Mouse (Mus musculus): ENCODE data around the gene Pced1b. TPM values are rescaled to one million over a fixed set of nuclear protein-coding genes. Genes with fewer than 3 reads are reported as not detected.
"Not testable (repeated sequence)": the region's sequence is repeated elsewhere in the genome, so short reads cannot be mapped to it uniquely, and the experiment has no call there.

Pced1b gene
- total RNA-seq (2022) = 1 to 10 TPM; 2.5 to 4.8 (median 3.8) TPM

GRCm38 (mm10) chr15:97246911-97247790, at the start of gene Pced1b, which contains the start of gene Amigo2:
Gene Pced1b, plus strand, starts transcription at chr15:97247107.
Gene Amigo2, minus strand, starts transcription at chr15:97247287.
- no peak for DNase-seq (ENCODE audit: low spot score)

GRCm38 (mm10) chr15:97204889-97205288, 42.0 kb upstream of the Pced1b start:
- DNase-seq (ENCODE audit: low spot score) = no peak

DNA sequence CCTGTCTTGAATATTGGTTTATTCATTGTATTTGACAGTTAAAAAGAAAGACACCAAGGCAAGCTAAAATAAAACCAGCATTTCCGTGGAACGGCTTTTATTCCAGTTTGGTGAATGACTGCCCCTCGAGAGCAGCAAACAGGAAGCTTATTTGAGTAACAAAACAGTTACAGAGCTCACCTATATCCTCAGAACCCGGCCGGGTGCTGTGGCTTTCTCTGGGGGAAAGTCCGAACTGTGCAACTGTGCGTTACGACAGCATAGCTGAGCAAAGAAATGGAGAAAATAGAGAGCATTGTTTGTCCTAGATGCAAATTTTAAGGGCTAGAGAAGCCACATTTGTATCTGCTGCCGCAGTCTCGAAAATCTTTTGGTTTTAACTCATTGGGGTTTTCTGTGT, 41.1 kb upstream of the Pced1b start:
- DNase-seq (ENCODE audit: low spot score) = no peak

DNA sequence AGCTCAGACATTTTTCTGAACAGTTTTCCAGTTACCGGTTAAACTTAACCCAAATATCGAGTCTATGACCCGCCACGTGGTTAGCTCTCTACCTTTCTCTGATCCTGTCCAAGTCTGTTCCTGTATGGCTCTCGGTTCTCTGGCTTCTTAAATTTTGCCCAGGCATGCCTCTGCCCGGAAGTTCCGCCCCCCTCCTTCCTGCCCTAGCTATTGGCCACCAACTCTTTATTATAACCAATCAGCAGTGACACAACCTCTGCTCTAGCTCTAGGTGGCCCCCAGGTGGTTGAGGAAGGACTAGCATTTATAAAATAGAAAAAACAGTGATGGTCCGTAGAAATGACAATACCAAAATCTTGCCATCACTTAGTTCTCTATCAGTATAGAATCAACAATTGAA, 40.4 kb upstream of the Pced1b start:
- DNase-seq (ENCODE audit: low spot score) = no peak

- not testable (repeated sequence) for DNase-seq (ENCODE audit: low spot score)
Measured at GRCm38 (mm10) chr15:97209754-97210153, 37.2 kb upstream of the Pced1b start.

DNA sequence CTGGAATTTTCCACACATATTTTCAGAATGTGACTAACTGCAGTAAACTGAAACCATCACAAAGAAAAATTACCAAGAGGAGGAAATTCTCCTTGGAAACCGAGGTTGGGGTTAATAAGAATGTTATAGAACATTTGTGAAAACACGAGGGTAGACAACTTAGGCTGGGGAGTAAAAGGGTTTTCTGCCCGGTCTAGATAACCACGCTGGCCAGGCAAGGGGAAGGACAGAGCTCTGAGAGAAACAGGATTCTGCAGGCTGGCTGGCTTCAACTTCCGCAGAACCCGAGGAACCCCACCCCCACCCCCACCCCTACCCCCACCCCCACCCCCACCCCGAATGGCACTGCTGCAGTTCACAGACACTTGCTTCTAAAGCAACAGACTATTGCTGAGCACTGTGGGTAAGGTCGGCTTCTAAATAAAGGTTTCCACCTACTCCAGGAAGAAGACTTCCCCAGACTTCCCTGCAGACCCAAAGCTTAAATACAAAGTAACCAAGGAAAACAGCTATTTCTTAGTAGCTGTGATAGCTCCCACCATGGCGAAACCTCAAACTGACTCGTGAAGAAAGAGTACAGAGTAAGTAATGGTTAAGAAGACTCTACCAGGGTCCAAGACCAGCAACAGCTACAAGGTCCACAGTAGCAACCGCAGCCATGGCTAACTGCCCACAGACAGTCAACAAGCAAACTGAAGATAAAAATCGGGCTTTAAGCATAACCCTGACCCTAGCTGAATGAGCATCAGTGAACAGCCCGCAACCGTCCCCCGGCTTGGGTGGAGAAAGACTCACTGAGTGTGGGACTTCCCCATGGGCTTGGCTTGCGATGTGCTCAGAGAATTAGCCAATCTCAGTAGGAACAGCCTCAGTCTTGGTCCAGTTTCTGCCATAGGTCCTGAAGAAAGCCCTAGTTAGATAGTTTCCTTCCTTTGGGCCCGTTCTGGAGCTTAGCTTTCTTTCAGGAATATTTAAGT, 34.1 kb upstream of the Pced1b start:
- DNase-seq (ENCODE audit: low spot score) = no peak

DNA sequence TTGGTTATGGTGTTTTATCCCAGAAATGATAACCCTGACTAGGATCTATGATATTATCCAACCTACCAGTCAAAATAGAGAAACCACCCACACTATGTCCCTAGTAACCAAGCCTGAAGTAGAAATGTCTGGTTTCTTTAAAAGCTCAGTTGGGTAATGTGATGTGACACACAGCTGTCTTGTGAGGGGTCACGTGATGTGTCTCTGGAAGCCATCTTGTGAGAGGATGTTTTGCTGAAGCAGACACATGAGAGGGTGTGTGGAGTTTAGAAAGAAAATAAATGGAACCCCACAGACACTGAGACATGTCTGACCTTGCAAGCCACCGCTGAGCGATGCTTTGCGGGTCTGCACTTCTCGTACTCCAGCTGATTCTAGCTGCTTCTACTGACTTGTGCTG, 30.1 kb upstream of the Pced1b start:
- DNase-seq (ENCODE audit: low spot score) = no peak

DNA sequence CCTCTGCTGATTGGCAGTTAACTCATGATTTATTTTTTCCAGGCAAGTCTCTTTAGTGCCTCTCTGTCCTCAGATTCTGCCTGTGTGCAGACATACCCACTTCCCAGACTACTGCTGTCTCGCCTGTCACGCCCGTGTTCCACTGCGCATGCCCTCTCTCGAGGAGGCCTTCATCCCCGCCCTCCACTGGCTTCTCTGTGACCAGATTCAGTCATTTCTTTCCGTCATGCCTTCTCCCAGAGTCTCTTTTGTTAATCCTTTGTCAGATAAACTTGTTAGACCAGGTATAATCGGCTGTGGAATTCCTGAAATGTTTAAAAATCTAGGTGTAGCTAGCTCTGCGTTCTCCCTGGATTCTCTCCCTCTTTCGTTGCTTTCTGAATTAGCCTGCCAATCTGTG, 23.5 kb upstream of the Pced1b start:
- no peak for DNase-seq (ENCODE audit: low spot score)

DNA sequence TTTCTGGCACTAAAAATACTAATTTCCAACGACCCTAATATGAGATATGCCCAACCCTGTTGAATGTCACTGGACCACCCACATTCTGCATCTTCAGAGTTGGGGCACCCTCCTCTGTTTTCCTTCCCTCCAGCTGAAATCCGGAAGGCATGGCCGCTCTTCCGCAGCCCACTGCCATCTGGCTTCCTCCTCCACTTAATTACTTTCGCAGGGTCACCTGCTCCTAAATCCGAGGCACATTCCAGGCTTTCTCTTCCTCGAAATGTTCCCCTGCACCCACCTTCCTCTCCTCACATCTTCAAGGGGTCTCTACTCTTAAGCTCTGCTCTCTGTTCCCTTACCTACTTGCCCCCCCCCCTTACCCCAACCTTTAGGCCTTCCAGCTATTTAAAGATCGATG, 22.9 kb upstream of the Pced1b start:
- no peak for DNase-seq (ENCODE audit: low spot score)

GRCm38 (mm10) chr15:97229494-97230077, 17.3 kb upstream of the Pced1b start:
- no peak for DNase-seq (ENCODE audit: low spot score)

- DNase-seq (ENCODE audit: low spot score) = no peak
Measured at GRCm38 (mm10) chr15:97234076-97234475, 12.8 kb upstream of the Pced1b start.

- peak; percentile 52 for DNase-seq (ENCODE audit: low spot score)
Measured at GRCm38 (mm10) chr15:97235183-97235582, 11.7 kb upstream of the Pced1b start.

DNA sequence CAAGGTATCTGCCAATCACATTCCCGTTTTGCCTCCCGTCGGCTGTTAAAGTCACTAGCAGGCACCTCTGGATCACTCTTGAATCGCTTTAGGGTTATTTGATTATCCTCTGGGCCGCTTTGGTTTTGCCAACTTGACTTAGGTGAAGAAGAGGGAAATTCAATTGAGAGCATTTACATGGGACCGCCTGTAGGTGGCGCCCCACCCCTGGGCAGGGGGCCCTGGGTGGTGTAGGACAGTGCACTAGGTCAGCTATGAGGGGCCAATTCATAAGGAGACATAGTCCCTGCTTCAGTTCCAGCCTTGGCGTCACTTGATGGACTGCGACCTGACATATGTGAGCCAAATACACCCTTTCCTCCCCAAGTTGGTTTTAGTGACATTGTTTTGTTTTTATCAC, 10.0 kb upstream of the Pced1b start:
- DNase-seq (ENCODE audit: low spot score) = no peak

GRCm38 (mm10) chr15:97245392-97245791, 1.5 kb upstream of the Pced1b start:
- no peak for DNase-seq (ENCODE audit: low spot score)

GRCm38 (mm10) chr15:97246256-97246655, 651 bp upstream of the Pced1b start:
- no peak for DNase-seq (ENCODE audit: low spot score)

GRCm38 (mm10) chr15:97247791-97248161, 869 bp downstream of the Pced1b start:
- DNase-seq (ENCODE audit: low spot score) = peak; percentile 43

DNA sequence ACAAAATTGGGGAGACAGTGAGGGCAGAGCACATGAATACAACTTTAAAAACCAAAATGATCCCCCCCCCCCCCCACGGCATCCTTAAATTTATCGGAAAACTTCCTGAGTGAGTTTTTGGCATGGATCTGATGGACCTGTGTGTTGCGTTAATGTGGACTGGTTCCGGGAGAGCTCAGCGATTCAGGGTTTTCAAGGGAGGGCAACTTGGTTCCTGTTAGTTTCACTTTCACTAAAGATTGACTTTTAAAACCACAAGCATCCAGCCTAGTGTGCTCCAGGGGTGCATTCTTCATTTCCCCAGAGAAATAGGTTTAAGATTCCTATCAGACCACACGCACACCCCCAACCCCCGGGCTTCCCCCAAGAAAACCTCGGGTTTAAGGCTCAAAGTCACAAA, 1.4 kb downstream of the Pced1b start:
- peak; percentile 47 for DNase-seq (ENCODE audit: low spot score)

- no peak for DNase-seq (ENCODE audit: low spot score)
Measured at GRCm38 (mm10) chr15:97249322-97249721, 2.4 kb downstream of the Pced1b start.

- no peak for DNase-seq (ENCODE audit: low spot score)
Measured at GRCm38 (mm10) chr15:97252493-97253034, 5.7 kb downstream of the Pced1b start.

GRCm38 (mm10) chr15:97254375-97254774, 7.5 kb downstream of the Pced1b start:
- DNase-seq (ENCODE audit: low spot score) = no peak

DNA sequence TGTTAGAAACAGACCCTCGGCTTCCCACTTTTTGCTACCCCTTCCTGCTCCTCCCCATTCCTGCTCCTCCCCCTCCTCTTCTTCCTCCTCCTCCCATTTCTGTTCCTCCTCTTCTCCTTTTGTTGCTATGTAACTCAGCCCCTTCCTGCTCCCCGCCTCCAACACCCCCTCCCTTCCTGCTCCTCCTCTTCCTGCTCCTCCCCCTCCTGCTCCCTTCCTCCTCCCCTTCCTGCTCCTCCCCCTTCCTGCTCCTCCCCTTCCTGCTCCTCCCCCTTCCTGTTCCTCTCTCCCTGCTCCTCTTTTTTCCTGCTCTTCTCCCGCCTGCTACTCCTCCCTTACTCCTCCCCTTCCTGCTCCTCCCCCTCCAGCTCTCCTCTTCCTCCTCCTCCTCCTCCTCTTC, 8.9 kb downstream of the Pced1b start:
- no peak for DNase-seq (ENCODE audit: low spot score)

- DNase-seq (ENCODE audit: low spot score) = no peak
Measured at GRCm38 (mm10) chr15:97256411-97256810, 9.5 kb downstream of the Pced1b start.
